Mouse (Mus musculus) frontal cortex, adult (tissue): ENCODE measurements around the gene Lamc1.

Experiments
- ATAC-seq: cut with Nextera tagmentation; 2 replicates; pipeline ENCODE4 v1.9.2; 2017; ENCODE audit warnings: mild to moderate bottlenecking, moderate library complexity, mixed read lengths; ENCODE audit not compliant: low TSS enrichment

Lamc1 gene

GRCm38 (mm10) chr1:153265579-153265978 is 67.0 kb downstream of the Lamc1 start:
- ATAC-seq: no peak

GRCm38 (mm10) chr1:153265066-153265465 is 67.5 kb downstream of the Lamc1 start:
- no peak for ATAC-seq

DNA sequence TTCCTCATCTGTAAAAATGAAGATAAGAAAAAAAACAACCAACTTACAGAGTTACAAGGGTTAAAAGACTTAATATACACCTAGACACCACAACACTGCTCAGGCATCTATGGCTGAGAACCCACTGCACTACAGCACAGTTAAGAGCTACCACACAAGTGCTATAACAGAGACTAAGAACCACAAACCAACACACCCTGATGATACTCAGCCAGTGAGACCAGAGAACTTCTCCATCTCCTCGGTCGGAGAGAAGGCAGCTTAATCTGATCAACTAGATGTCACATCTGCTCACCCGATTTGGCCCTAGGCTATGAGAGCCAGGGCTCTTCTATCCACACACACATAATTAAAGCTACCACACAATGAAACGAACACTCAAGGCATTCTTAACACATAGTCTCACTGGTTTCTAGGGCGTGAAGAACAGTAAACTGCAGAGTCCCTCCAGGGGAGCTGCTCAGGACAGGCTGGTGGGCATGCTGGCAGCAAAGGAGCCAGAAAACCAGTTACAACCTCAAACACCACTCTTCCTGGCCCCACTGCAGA is 72.8 kb downstream of the Lamc1 start:
- no peak for ATAC-seq

GRCm38 (mm10) chr1:153252540-153253210 is 79.9 kb downstream of the Lamc1 start:
- ATAC-seq: no peak

DNA sequence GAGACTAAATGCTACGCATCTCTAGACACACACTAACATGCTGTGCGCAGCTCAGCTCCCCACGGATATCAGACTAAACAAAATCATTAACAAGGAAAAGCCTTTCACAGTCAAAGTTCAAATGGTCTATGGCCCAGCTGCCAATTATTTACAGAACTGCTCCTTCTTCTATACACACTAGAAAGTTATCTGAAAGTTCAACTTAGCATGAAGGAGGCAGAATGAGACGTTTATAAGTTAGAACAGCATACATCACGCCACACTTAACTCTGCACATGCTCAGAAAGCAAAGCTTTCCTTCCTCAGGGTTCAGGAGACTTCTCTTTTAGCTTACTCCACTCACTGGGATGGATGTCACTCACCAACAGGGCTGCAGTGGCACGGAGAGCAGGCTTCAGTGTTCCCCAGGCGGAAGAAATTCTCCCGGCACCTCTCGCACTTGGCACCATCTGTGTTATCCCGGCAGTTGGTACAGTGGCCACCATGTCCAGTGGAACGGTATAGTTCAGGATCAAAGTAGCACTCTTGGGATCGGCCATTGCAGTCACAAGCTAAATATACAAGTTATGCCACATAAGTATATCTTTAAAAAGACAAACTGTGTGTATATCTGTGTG is 80.9 kb downstream of the Lamc1 start:
- no peak for ATAC-seq

GRCm38 (mm10) chr1:153241346-153241745 is 91.2 kb downstream of the Lamc1 start:
- ATAC-seq: no peak; the same call in 1 of the 2 replicates

- no peak for ATAC-seq
Measured at GRCm38 (mm10) chr1:153235576-153235975, 97.0 kb downstream of the Lamc1 start.

DNA sequence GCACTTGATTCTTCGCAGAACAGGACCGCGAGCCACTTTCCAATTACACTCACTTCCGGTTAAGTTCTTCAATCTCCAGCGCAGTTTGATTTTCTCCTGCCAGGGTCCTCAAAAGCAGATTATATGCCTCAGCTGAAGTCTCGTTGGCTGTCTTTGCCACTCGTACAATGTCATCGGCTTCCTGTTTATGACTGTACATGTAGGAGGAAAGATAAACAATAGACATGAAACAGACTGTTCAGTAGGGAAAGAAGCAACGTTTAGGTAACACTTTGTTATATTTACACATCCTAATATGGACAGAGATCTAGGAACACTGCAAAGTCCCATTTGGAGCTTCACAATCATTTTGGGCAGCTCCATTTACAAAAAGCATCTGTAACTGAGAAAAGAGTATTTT is 100.9 kb downstream of the Lamc1 start:
- ATAC-seq: no peak

DNA sequence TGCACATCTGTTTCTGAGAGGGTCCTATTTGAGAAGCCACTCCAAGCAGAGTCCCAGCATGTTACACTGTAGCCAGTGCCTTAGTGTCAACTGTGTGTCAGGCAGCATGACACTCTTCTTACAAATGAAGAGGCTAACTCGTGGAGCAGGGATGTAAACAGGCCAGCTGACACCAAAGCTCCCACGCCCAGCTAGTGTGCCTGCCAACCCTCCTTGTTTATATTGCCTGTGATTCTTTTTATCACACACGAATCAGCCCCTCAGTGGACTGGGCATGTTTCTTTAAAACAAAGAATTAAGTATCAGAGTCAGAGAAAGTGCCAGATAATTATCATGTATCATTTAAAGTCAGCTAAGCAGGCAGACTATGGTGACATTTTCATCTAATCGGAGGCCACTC is 104.7 kb downstream of the Lamc1 start:
- no peak for ATAC-seq

DNA sequence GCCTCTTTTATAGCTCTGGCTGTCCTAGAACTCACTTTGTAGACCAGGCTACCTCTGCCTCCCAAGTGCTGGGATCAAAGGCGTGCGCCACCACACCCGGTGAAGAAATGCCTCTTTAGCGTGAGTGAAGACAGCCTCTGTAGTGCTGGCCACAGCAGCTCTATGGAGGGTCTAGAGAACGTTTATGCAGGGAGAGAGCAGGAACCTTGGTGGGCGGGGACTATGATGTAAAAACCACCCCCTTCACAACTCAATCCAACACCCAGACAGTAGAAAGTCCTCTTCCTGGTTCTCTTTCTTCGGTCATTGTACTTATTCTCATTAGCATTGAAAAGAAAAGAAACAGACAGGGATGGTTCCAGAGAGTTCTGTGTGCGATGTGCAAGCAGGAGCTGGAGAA is 105.5 kb downstream of the Lamc1 start:
- ATAC-seq: no peak

GRCm38 (mm10) chr1:153225786-153226725 is 106.5 kb downstream of the Lamc1 start:
- peak; percentile 78 for ATAC-seq

- ATAC-seq: no peak
Measured at GRCm38 (mm10) chr1:153224331-153224730, 108.3 kb downstream of the Lamc1 start.

- ATAC-seq: no peak
Measured at GRCm38 (mm10) chr1:153219376-153219775, 113.2 kb downstream of the Lamc1 start.

GRCm38 (mm10) chr1:153216516-153216915 is 116.1 kb downstream of the Lamc1 start:
- no peak for ATAC-seq

GRCm38 (mm10) chr1:153215676-153216075 is 116.9 kb downstream of the Lamc1 start:
- no peak for ATAC-seq

DNA sequence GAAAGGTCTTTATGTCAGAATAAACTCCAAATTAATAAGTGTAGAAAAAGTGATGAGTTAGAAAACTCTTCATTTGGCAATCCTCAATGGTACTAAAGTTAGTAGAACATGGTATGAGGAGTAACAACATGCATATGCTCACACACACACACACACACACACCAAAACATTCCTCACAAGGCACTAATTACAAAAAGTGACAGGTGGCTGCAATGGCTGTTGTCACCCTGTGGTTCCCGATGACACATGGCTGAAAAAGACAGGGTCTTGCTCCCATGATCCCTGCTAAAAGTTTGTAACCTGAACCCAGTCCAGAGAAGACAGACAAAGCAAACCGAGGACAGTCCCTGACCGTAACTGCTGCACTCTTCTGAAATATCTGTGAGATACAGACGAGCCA is 121.6 kb downstream of the Lamc1 start:
- ATAC-seq: no peak

DNA sequence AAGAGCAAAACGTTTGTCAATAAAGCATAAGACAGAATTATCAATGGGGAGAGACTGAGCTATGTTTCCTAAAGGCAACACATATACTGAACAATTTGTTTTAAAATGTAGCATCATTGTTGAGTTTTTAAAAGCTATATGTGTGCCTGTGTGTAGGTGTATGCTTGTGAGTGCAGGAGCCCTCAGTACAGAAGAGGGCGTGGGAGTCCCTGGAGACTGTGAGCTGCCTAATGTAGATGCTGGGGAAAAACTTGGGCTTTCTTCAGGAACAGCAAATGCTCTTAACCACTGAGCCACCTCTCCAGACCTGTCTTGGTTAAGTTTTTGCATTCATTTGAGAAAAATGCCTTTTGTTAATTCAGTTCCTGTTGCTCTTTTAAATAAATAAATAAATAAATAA is 122.4 kb downstream of the Lamc1 start:
- peak; percentile 97 for ATAC-seq

GRCm38 (mm10) chr1:153202195-153202594 is 130.4 kb downstream of the Lamc1 start:
- no peak; the same call in 1 of the 2 replicates for ATAC-seq

GRCm38 (mm10) chr1:153201448-153201847 is 131.1 kb downstream of the Lamc1 start:
- ATAC-seq: peak; percentile 84

DNA sequence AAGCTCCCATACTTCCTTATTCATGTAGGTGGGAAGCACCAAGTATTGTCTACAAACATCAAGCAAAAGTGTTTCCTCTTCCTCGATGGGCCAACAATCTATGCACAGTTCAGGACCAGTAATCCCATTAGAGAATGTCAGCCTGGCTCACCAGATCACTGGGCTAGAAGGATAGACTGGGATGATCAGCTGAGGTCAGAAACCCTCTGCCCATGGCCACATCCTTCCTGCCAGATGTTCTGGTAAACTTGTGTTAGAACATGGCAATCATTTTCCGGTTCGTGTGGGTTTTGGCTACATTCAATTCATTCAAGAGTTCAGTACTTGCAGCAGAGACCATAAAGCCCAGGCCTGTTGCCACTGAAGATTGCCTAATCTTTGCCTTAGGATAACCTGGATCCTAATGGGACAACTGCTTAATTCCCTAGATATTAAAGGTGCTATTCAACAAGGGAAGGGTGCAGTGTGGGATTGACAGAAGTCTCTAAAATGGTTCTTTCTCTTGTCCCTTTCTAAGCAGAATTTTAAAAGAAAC is 135.2 kb downstream of the Lamc1 start:
- ATAC-seq: no peak

GRCm38 (mm10) chr1:153192945-153193344 is 139.6 kb downstream of the Lamc1 start:
- ATAC-seq: no peak

DNA sequence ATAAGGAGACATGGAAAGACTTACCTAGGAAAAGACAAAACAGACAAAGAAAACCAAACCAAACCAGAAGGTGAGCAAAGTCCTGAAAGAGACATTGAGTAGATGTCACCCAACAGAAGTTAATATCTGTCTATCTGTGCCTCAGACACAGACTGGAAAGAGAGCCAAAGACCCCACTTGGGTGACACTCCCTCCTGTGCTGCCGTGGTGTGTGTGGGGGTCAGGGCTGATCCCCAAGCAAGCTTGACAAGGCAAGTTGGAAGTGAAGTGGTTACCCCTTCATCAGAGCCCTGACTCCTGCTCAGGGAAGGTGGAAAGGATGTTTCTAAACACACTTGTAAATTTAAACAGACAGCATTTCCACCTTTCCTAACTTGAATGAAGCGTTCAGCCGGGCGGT is 140.2 kb downstream of the Lamc1 start:
- ATAC-seq: no peak
